Mouse (Mus musculus) CH12.LX (cell line): ENCODE measurements around the gene Hsd17b13. TPM values are rescaled to one million over a fixed set of nuclear protein-coding genes. Genes with fewer than 3 reads are reported as not detected.

Source experiments
- DNase-seq: peaks from one replicate; pipeline ENCODE4 v3.0.0-alpha.2; 2013; ENCODE audit errors: extremely low read depth
- H3K27ac ChIP-seq: 2 replicates; pipeline ENCODE4 v1.5.1; 2012; ENCODE audit warnings: low read depth, mild to moderate bottlenecking, control low read depth, moderate library complexity; ENCODE audit not compliant: insufficient read depth
- H3K27me3 ChIP-seq: replicated peaks from 2 replicates; pipeline ENCODE3; 2012; ENCODE audit warnings: inconsistent platforms
- H3K36me3 ChIP-seq, 2 experiments: replicated peaks in 1 of 2; 2 replicates each; pipeline versions ENCODE3 to v1.6.1; 2012; ENCODE audit warnings: inconsistent platforms in 1 of 2, low read length in 1 of 2, mild to moderate bottlenecking in 1 of 2, mixed read lengths in 1 of 2, moderate library complexity in 1 of 2; ENCODE audit not compliant: control insufficient read depth in 1 of 2, insufficient read depth in 1 of 2
- H3K4me1 ChIP-seq, 2 experiments: 2 replicates each; pipeline ENCODE4 v1.6.1; 2012; ENCODE audit warnings: inconsistent platforms in 1 of 2, moderate library complexity in 1 of 2; ENCODE audit not compliant: insufficient read depth in 2 of 2, control insufficient read depth in 1 of 2
- H3K4me2 ChIP-seq: 2 replicates; pipeline ENCODE4 v1.6.1; 2012; ENCODE audit warnings: low read depth, mild to moderate bottlenecking, control low read depth; ENCODE audit not compliant: poor library complexity, insufficient read depth, severe bottlenecking
- H3K4me3 ChIP-seq, 3 experiments: fragments of 150-350 bp in 1 of 3; sonication (generic) in 1 of 3; replicated peaks in 1 of 3; 2 replicates each; pipeline versions ENCODE3 to v1.5.1; 2011 to 2012; ENCODE audit warnings: low read depth in 2 of 3, low read length in 2 of 3, mild to moderate bottlenecking in 2 of 3, moderate library complexity in 2 of 3, control low read depth in 1 of 3, improper control_type of control experiment in 1 of 3, inconsistent platforms in 1 of 3, mixed read lengths in 1 of 3; ENCODE audit not compliant: poor library complexity in 1 of 3
- H3K79me2 ChIP-seq: replicated peaks from 2 replicates; pipeline ENCODE4 v1.6.1; 2012; ENCODE audit warnings: mild to moderate bottlenecking, moderate library complexity; ENCODE audit not compliant: control insufficient read depth, poor library complexity, insufficient read depth, severe bottlenecking; ENCODE audit errors: extremely low read depth
- H3K9ac ChIP-seq: 2 replicates; pipeline ENCODE4 v1.6.1; 2012; ENCODE audit warnings: low read depth, mild to moderate bottlenecking, control low read depth, moderate library complexity; ENCODE audit not compliant: insufficient read depth
- H3K9me3 ChIP-seq: replicated peaks from 2 replicates; pipeline ENCODE3; 2012; ENCODE audit warnings: low read length, inconsistent platforms, mixed read lengths
- CHD1 ChIP-seq: IDR thresholded peaks from 2 replicates; pipeline ENCODE4 v1.6.1; 2012; ENCODE audit warnings: low read depth, low read length, improper control_type of control experiment, inconsistent platforms
- CHD2 ChIP-seq: IDR thresholded peaks from 2 replicates; pipeline ENCODE4 v1.6.1; 2011; ENCODE audit warnings: low read length, improper control_type of control experiment
- CTCF ChIP-seq, 2 experiments: IDR thresholded peaks in 1 of 2; conservative IDR thresholded peaks in 1 of 2; 2 replicates each; pipeline ENCODE4 v1.5.1; 2011 to 2012; ENCODE audit warnings: low read depth in 2 of 2, low read length in 2 of 2, improper control_type of control experiment in 1 of 2, inconsistent platforms in 1 of 2, mild to moderate bottlenecking in 1 of 2, moderate library complexity in 1 of 2
- EP300 ChIP-seq: IDR thresholded peaks from 2 replicates; pipeline ENCODE4 v1.6.1; 2011; ENCODE audit warnings: low read length, improper control_type of control experiment
- ETS1 ChIP-seq: conservative IDR thresholded peaks from 2 replicates; pipeline ENCODE4 v1.6.1; 2012; ENCODE audit warnings: low read depth, mild to moderate bottlenecking, inconsistent platforms, low read length, improper control_type of control experiment, moderate library complexity
- GABPA ChIP-seq: IDR thresholded peaks from 2 replicates; pipeline ENCODE4 v1.6.1; 2012; ENCODE audit warnings: low read depth, low read length, improper control_type of control experiment, inconsistent platforms; ENCODE audit not compliant: insufficient replicate concordance
- HCFC1 ChIP-seq: IDR thresholded peaks from 2 replicates; pipeline ENCODE4 v1.6.1; 2012; ENCODE audit warnings: low read depth, mild to moderate bottlenecking, inconsistent platforms, low read length, improper control_type of control experiment
- JUN ChIP-seq: IDR thresholded peaks from 2 replicates; pipeline ENCODE4 v1.6.1; 2011; ENCODE audit warnings: low read depth, mild to moderate bottlenecking, low read length, improper control_type of control experiment, moderate library complexity; ENCODE audit not compliant: insufficient read depth
- MAFK ChIP-seq: IDR thresholded peaks from 2 replicates; pipeline ENCODE4 v1.6.1; 2011; ENCODE audit warnings: low read length, improper control_type of control experiment; ENCODE audit not compliant: insufficient replicate concordance
- MEF2A ChIP-seq: IDR thresholded peaks from 2 replicates; pipeline ENCODE4 v1.6.1; 2014; ENCODE audit warnings: low read depth, mild to moderate bottlenecking, inconsistent platforms, low read length, improper control_type of control experiment, borderline replicate concordance
- MXI1 ChIP-seq: IDR thresholded peaks from 2 replicates; pipeline ENCODE4 v1.6.1; 2011; ENCODE audit warnings: mild to moderate bottlenecking, low read depth, low read length, improper control_type of control experiment
- MYC ChIP-seq: IDR thresholded peaks from 2 replicates; pipeline ENCODE4 v1.6.1; 2011; ENCODE audit warnings: low read depth, mild to moderate bottlenecking, improper control_type of control experiment, low read length
- NELFE ChIP-seq: IDR thresholded peaks from 2 replicates; pipeline ENCODE4 v1.6.1; 2011; ENCODE audit warnings: low read depth, low read length, improper control_type of control experiment
- NRF1 ChIP-seq: IDR thresholded peaks from 2 replicates; pipeline ENCODE4 v1.6.1; 2014; ENCODE audit warnings: low read depth, mild to moderate bottlenecking, inconsistent platforms, low read length, improper control_type of control experiment, moderate library complexity
- PAX5 ChIP-seq: IDR thresholded peaks from 2 replicates; pipeline ENCODE4 v1.6.1; 2012; ENCODE audit warnings: low read length, inconsistent platforms, mixed read lengths
- POLR2A ChIP-seq: IDR thresholded peaks from 2 replicates; pipeline ENCODE4 v1.6.1; 2011; ENCODE audit warnings: low read depth, mild to moderate bottlenecking, improper control_type of control experiment, low read length
- POLR2AphosphoS2 ChIP-seq: IDR thresholded peaks from 2 replicates; pipeline ENCODE4 v1.6.1; 2011; ENCODE audit warnings: low read depth, low read length, improper control_type of control experiment
- RCOR1 ChIP-seq: conservative IDR thresholded peaks from 2 replicates; pipeline ENCODE4 v1.6.1; 2012; ENCODE audit warnings: low read depth, mild to moderate bottlenecking, inconsistent platforms, low read length, improper control_type of control experiment
- SIN3A ChIP-seq: IDR thresholded peaks from 2 replicates; pipeline ENCODE4 v1.6.1; 2012; ENCODE audit warnings: low read length, improper control_type of control experiment, inconsistent platforms
- SMC3 ChIP-seq: IDR thresholded peaks from 2 replicates; pipeline ENCODE4 v1.6.1; 2011; ENCODE audit warnings: low read depth, low read length, improper control_type of control experiment
- UBTF ChIP-seq: IDR thresholded peaks from 2 replicates; pipeline ENCODE4 v1.6.1; 2012; ENCODE audit warnings: low read depth, mild to moderate bottlenecking, inconsistent platforms, low read length, improper control_type of control experiment, moderate library complexity
- USF1 ChIP-seq: IDR thresholded peaks from 2 replicates; pipeline ENCODE4 v1.6.1; 2014; ENCODE audit warnings: low read depth, mild to moderate bottlenecking, inconsistent platforms, low read length, improper control_type of control experiment
- USF2 ChIP-seq: conservative IDR thresholded peaks from 2 replicates; pipeline ENCODE4 v1.6.1; 2011; ENCODE audit warnings: low read depth, low read length, improper control_type of control experiment
- ZMIZ1 ChIP-seq: IDR thresholded peaks from 2 replicates; pipeline ENCODE4 v1.6.1; 2012; ENCODE audit warnings: low read depth, mild to moderate bottlenecking, inconsistent platforms, low read length, improper control_type of control experiment
- ZNF384 ChIP-seq: IDR thresholded peaks from 2 replicates; pipeline ENCODE4 v1.6.1; 2012; ENCODE audit warnings: low read depth, low read length, improper control_type of control experiment, inconsistent platforms
- dilution Hi-C: fragments of 300-500 bp; cut with MboI; formaldehyde crosslinking; loops from 2 replicates; pipeline ENCODE4 v1.14.3; 2020; ENCODE audit warnings: low sequenced_read_pairs; ENCODE audit not compliant: extremely low pct_unique_long_range_greater_than_20kb, extremely low pct_ligation_motif_present
- in situ Hi-C: fragments of 300-500 bp; cut with MboI; formaldehyde crosslinking; loops from 3 replicates; pipeline ENCODE4 v1.14.3; 2019; ENCODE audit warnings: low sequenced_read_pairs, low pct_ligation_motif_present, low pct_unique_long_range_greater_than_20kb, mixed read lengths
- polyA plus RNA-seq: library from polyadenylated mRNA; unstranded; fragments of >175 nt; gene quantifications from 2 replicates; pipeline ENCODE4 v1.2.1, GENCODE M21; 2012; ENCODE audit warnings: low read depth; ENCODE audit not compliant: insufficient read length
- total RNA-seq, 2 experiments: library from RNA; depleted of rRNA; stranded (reverse); fragments of 300-350 nt in 1 of 2; fragments of >200 nt in 1 of 2; gene quantifications; 2 replicates each; pipeline ENCODE4 v1.2.3; 2012 to 2014

The Hsd17b13 gene
- total and polyA plus RNA-seq, 3 experiments: 0.23 to 0.64 TPM; not detected in 1

DNA sequence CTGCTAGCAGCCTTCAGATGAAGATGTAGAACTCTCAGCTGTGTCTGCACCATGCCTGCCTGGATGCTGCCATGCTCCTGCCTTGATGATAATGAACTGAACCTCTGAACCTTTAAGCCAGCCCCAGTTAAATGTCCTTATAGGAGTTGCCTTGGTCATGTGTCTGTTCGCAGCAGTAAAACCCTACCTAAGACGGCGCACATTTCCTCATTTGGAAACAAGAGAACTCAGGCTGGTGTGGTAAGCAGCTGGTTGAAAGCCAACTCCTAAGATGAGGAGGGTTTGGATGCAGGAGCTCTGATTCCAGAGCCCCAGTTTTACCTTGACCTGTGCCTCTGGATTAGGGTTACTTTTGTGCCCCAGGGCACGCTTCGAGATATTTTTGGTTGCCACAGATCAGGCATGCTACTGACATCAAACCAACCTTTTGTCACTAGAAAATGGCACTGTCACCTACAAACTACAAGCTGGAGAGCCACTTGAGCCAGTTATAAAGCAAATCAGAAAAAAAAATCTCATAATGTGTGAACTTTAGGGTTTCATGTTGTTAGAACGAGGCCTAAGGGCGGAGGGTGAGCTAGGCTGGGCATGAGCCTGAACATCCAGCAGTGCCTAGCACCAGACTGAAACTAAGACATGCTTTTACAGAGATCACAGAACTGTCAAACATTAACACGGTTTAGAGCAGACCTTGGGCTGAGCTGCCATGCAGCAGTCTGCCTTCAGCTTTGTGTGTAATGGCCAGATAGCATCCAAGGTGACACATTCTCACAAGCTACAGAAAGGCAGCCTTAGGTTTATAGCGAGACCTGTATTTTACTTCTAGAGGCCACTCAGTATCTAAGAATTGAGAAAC is 3.7 kb upstream of the Hsd17b13 start:
- H3K4me1 ChIP-seq: peaks cover 0 to 3% of the 10 kb centered on the region in 2 experiments; a peak in 2 of 4 replicates
- DNase-seq: no peak
- H3K27me3 ChIP-seq: no peaks in the 10 kb centered on the region
- no peak overlapping the region for H3K4me3 ChIP-seq
- TF ChIP-seq NRF1 (no peak), MAFK (no peak), JUN (no peak), CTCF (conservative IDR thresholded peaks at IDR 0.05 in 1 of 2, IDR thresholded peaks at IDR 0.05 in 1 of 2; ENCODE audit: low read depth in 2 of 2, low read length in 2 of 2) (no peak), NELFE (no peak), CHD1 (no peak), UBTF (no peak), ZMIZ1 (no peak), SIN3A (no peak), MYC (no peak)
- no peaks in the 10 kb centered on the region for H3K79me2 ChIP-seq
- in situ Hi-C loops: no loop called here
- no peak overlapping the region for H3K9ac ChIP-seq
- no peaks in the 10 kb centered on the region for H3K36me3 ChIP-seq
- no peaks in the 10 kb centered on the region for H3K9me3 ChIP-seq
- dilution Hi-C loops: no loop called here
- no peak overlapping the region for H3K4me2 ChIP-seq
- H3K27ac ChIP-seq: no peak overlapping the region

DNA sequence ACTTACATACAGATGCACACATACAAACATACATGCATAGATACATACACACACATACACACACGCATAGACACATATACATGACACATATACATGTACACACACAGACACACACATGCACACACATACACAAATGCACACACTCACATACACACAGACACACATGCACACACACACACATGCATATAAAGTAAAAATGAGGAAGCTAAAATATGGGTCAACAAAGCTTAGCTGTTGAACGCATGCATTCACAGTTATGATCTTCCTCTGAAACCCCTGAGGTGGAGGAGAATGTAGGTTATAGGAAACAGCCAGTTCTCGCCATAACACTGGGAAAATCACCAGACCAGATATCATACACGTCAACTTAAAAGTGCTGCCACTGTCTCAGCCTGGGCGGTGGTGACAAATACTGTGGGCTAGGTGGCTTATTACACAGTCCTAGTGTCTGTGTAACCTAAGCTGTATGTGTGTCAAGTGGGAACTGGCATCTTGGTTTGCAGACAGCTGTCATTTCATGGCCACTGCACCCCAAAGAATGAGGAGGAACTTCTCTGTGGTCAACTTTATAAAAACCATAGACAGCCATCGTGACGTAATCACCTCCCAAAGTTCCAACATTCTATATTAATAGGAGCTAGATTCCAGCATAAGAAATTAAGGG is 829 bp upstream of the Hsd17b13 start:
- dilution Hi-C loops (no loop called here), in situ Hi-C loops (no loop called here)
- H3K4me1 ChIP-seq: peaks cover 3% of the 10 kb centered on the region in 2 experiments; a peak in 2 of 4 replicates
- TF ChIP-seq USF2 (no peak), MEF2A (no peak), ZNF384 (no peak), PAX5 (no peak), CHD1 (no peak), HCFC1 (no peak), USF1 (no peak), POLR2A (no peak), NELFE (no peak), POLR2AphosphoS2 (no peak), SMC3 (no peak), CTCF (conservative IDR thresholded peaks at IDR 0.05 in 1 of 2, IDR thresholded peaks at IDR 0.05 in 1 of 2; ENCODE audit: low read depth in 2 of 2, low read length in 2 of 2) (no peak), ETS1 (no peak), RCOR1 (no peak), GABPA (no peak), EP300 (no peak), NRF1 (no peak), CHD2 (no peak), MXI1 (no peak)
- H3K9ac ChIP-seq: no peak overlapping the region
- DNase-seq: no peak
- no peaks in the 10 kb centered on the region for H3K27me3 ChIP-seq
- H3K9me3 ChIP-seq: no peaks in the 10 kb centered on the region
- H3K79me2 ChIP-seq: no peaks in the 10 kb centered on the region
- no peak overlapping the region for H3K27ac ChIP-seq
- H3K4me2 ChIP-seq: no peak overlapping the region
- no peak overlapping the region for H3K4me3 ChIP-seq
- no peaks in the 10 kb centered on the region for H3K36me3 ChIP-seq
